Mouse (Mus musculus) R1 (cell line): ENCODE measurements at regions not wholly inside any gene's neighbourhood (a gene's known extent, or its start where the extent isn't known, plus 50 kb on each side); places are given as distances from the start of the nearest gene placed in this dataset.

ENCODE experiments used
- DNase-seq: peaks from one replicate; pipeline ENCODE4 v3.0.0-alpha.2; 2018; ENCODE audit warnings: low read depth, low spot score

DNA sequence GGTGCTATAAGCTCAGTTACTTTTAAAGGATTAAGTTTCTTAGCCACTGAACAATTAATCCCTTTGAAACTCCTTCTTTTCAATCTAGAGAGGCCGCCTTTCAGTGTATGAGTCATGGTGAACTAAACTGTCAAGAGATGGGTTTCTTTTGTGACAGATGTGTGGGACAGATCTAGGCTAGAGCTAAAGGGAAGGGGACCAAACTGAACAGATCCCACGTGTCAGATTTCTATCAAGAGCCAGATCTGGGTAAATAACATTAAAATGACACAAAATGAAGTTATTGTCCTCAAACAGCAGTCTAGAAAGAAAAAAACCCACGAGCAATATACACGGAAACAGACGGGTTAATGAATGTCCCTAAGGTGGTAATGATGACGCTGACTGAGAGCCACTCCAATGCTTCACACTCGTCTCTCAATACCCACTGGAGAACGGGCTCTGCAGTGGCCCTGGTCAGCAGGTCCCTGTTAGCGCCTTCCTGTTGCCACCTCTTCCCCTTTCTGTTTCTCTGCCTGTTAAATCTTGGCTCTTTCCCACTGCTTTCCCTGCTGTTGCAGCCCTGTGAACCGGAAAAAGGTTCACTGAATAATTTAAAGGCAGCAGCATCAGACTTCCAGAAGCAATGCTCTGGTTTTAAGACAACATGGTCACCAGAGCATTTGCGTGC, 52.7 kb upstream of the Rab3gap2 start:
- no peak for DNase-seq

DNA sequence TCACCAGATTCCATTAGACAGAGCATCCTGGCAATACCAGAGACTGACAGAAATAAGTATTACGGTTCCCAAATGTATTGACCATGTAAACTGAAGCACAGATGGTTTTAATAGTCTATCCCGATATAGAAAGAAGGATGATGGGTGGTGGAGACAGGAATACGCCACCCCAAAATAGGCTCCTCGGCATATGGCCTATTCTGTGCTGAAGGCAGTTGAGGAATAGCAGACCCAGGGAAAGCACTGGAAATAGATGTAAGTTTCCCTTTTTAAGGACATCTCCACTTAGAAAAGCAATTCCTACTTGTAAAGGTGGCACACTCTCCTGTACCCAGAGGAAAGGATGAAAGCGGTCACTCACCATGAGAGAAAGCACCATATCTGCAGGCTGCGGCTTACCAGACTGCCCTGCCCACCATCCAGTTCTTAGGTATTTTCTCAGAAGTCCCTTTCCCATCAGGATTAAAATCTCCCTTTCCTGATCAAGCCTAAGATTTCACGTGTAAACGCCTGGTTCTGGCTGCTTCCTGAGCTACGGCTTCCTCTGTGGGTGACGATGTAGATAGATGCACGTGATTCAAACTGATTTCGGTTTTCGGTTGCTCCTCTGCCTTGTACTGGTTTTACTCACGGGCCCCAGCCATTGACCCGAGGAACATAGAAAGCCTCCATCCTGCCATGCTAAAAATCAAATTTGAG, 53.3 kb upstream of the Rab3gap2 start:
- DNase-seq, result no peak

DNA sequence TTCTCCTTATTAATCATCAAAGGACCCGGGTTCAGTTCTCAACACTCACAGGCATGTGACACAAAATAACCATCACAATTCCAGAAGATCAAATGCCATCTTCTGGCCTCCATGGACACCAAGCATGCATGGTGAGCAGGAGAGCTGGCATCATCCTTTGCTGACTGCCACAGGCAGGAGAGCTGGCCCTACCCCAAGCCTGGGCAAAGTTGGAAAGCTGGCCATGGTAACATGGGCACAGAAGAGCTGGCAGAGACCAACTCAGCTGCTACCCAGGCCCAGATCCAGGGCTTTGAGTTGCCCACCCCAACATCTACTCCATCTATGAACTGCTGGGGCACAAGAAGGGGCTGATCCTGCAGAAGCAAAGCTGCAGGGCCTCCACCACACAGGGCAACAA, 59.1 kb upstream of the Rab3gap2 start:
- DNase-seq, result no peak

DNA sequence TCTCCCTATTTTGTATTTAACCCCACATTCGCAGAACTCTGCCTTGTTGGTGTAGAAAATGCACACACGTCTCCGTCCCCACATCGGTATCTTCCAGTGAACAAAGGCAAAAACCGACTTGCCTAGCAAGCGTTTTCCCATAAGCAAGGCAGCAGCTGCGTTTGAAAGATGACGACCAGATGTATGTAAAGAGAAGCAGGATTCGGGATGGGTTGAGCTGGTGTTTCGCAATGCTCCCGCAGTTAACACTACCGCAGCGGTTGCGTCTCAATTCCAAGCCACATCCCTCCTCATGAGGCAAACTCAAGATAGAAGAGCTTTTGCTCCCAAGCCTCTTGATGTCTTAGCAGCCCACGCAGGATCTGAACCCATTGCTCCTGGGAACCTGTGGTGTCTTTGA, 59.9 kb upstream of the Rab3gap2 start:
- no peak for DNase-seq

DNA sequence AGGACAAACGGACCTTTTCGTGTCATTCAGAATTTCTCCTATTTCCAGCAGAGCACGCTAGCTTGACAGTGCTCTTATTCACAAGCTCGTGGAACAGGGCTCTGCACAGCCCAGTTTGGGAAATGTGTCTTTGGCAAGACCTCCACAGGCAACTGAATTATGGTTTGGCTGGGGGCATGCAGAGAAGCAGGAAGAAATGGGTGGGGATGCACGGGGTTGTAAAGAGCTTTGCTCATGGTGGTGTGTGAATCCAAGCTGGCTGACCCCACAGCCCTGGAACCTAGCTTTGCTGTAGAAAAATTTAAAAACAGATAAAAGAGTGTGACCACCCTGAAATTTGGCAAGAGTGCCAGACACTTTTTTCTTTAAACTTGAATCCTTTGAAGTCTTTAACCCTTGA, 63.6 kb upstream of the Rab3gap2 start:
- no peak for DNase-seq

DNA sequence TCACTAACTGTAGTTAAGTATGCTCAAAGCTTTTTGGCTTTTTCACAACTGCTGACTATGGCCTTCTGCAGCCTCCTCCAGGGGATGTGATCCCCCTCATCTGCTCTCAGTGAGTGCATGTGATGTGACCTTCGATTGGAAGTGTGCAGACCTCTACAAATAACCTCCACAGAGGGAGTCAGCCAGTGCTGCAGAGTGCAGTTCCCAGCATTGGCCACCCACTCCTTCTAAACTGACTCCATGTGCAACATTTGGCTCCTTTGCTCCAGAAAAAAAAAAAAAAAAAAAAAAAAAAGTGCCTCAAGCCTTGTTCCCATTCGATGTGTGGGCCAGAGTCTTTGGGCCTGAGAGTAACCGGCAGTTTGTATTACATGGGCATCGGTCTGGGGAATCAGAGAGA, 75.7 kb upstream of the Rab3gap2 start:
- no peak for DNase-seq

DNA sequence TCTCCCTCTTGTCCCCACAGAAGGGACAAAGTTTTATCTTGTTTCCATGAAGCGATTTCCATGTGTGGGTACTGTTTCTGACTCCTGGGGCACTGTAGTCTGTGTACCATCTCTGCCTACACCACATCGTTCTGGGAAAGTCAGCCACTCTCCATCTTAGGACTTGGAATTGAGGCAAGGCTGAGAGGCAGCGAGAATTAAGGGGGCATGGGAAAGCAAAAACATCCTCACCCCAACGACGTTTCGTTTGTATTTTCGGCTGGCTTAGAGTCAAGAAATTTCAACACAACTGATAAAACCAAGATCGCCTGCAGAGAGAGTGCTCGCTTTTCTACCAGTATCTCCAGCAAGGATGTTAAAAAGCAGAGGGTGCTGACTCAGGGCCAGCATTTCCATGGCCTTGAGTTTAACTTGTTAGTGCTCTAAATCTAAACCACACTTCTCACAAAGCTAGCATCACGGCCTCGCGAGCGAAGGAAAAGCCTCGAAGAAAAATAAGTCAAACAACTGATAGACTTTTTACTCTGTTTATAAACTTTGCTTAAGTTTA, 78.1 kb upstream of the Rab3gap2 start:
- DNase-seq, result no peak

DNA sequence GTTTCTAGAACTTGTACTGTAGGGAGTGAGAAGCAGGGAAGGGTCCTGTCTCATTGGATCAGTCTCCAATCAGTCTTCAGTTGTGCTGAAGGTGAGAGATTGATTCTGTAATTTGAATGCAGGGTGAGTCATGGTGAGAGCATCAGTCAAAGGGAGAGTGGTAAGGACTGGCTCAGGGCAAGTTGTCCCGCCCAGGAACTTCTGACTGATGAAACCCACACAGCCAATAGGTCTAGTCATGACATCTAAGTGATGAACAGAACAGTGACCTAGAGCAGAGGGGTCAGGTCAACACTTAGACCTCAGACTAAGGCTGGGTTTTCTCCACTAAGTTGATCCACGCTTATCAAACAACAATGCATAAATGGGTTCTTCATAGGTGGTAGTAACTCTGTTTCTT, 82.4 kb upstream of the Rab3gap2 start:
- no peak for DNase-seq

DNA sequence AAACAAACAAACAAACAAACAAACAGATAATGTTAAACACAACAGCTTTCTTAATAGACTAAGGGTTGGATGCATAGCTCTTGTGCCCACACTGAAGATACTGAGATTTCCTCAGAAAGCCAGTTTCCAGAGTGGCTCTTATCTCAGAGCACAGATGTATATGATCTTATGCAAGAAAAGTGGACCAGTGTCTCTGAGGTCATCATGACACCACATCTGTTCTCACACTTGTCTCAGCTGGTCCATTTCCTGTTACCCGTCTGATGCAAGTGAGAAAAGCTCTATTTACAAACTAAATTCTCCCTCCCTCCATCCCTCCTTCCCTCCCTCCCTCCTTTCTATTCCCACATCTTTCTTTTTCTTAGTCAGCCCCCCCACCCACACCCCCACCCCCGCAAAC, 83.5 kb upstream of the Rab3gap2 start:
- DNase-seq, result no peak

DNA sequence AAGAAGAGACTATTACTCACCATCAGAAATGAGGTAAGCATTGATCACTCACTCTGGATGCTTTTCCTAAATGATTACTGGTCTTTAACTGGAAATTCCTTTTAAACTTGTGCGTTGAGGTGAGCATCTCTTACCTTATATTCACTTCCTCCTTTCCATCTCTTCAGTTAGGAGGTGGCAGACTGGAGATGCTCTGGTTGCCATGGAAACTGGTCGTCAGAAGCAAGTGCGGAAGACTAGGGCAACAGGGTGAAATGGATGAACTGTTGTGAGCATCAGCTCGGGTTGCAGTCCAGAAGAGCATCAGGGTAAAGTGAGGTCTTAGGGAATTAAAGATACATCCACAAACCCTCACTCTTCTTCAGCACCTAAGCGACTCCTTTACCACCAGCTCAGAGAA, 86.2 kb upstream of the Rab3gap2 start:
- DNase-seq, result peak; percentile 39

DNA sequence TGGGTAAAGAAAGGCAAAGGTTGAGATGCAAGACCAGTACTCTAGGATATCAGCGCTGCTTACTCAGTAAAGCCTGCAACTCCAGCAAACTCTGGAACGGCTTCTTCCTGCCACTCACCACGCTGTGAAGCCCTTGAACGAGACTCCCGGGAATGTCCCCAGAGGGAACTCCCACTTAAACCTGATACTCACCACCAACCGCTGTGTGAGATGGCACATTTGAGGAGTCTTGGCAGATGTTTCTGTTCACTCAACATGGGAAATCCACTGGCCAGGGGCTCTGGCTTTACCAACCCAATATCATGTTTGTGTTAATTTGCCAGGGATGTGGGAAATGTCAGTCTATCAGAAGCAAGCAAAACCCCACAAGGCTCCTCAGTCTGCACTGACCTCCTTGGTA, 90.2 kb upstream of the Rab3gap2 start:
- DNase-seq, result no peak

DNA sequence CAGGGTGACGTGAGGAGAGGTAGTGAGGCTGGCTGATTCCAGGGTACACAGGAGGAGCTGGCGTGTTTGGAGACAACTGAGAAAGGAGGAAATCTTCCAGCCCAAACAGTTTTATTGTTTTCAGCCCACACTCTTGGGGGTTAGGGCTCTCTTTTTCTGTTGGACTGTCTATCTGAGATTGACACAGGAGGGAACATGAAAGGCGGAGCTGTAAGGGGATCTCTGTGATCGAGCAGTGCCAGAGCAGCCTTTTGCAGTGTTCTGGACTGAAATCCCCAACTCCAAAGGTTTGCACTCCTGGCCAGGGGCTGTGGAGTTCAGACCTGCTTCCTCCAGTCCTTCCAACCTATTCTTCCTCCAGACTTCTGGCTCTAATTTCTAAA, 91.9 kb upstream of the Rab3gap2 start:
- no peak for DNase-seq

DNA sequence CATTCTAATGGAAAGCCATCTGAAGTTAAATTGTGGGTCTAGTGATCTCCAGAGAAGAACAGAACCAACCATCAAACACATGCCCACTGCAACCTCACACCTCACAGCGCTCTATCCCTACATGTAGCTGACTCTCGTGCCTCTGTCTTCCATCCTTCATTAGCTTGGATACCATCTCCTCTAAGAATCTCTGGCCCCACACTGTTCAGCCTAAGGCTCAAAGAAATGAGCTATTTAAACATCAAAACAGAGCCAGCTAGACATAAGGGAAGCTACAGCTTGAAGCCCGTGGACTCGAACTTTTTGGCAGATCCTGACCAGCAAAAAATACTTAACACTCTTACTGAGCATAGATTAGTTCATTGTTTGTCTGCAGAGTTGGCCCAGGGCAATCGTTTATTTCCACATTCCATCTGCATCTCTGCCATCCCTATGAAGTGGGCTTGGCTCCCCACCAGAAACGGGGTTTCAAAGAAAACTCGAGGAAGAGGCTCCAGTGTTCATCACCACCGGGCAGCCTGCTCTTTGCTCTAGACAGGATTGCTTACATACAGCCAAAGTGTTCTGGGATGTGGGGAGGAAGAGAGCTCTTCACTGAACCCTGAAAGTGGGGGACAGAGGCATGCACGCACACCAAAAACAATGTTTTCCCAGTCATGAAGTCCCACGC, 92.4 kb upstream of the Rab3gap2 start:
- no peak for DNase-seq

DNA sequence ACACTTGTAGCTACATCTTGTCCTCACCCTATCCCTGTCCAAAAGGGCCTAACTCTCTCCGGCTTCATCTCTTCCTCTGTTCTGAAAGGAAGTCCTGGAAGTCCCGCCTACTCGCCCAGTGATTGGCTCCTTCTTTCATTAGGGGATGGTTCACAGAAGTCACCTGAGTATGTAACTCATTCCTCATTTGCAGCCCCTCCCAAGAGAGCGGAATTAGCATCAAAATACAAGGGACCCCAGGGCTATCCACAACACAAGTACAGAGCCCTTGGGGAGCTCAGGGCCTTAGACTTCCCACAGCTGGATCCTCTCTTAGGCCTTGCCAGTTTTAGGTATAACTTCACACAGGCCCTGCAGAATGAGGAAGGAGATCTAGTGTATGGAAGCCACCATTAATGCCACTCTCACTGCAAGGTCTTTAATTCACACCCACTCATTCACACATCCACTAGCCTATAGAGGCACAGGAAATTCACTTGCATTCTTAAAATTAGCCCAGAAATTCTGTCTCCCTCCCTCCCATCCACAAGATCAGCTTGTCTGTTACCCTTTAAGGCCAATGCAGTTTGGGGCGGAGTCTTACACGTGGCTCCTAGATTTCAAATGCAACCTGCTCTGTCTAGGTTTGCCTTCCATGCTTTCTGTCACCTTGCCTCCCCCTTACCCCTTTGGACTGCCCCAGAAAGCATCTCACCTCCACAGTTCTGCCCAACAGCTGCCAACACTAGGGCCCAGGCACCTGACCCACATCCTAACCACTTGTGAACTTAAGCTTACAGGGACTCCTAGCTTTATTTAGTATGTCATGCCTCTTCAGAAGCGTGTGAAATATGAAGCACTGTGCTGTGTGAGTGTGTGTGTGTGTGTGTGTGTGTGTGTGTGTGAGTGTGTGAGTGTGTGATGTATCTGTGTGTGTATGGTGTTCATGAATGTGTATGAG, 98.7 kb upstream of the Rab3gap2 start:
- DNase-seq, result peak; percentile 97

DNA sequence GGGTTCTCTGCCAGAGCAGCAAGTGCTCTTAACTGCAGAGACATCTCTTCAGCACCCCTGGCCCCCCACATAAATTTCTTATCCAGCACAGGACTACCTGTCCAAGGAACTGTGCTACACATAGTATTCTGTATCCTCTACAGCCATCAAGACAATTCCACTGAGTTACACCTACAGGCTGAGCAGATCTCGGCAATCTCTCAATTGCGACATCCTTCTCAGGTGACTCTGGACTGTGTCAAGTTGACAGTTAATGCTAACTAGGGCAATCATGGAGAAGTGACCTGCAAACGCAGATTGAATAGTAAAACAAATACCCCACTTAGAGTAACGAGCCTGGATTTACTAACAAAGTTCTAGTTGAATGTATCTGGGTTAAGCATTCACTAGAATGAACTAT, 100.1 kb upstream of the Rab3gap2 start:
- no peak for DNase-seq

DNA sequence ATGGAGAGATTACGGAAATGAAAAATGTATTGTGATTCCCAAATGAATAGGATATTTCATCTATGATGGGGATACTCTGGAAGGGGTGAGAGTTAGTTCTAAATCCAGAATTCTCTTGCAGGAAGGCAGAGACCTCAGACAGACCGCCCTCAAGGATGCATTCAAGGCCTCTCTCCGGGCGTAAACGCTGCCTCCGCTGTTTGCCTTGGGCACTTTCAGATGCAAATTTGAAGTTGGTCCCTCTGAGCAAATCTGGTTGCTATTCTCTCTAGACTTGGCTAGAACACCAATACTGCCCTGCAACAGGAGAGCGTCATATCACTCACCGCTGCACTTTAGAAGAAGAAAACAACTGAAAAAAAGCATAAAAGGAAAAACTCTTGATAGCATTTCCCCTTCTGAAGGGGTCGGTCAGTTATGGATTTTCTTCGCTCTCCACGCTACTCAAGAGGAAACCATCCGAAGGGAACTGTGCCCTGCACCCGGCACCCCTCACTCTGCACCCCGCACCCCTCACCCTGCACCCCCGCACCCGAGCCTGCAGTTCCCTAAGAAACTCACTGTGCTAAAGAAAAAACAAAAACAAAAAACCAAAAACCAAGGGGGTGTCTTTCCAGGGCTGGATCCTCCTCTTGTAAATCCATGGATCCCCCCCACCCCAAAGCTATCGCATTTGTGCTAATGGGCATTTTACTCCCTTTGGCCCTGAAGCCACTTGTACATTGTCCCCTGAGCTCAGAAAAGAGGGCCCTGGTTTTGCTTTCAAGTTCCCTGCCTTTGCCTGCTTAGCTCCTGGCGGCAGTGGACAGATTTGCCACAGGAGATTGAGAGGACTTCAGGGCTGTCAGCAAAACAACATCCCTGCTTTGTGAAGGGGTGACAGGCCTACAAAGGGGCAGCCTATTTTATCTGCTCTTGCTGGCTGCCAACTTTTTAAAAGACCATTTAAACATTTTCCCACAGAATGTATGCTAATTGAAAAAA, 99.9 kb upstream of the Mark1 start:
- peak; percentile 72 for DNase-seq

DNA sequence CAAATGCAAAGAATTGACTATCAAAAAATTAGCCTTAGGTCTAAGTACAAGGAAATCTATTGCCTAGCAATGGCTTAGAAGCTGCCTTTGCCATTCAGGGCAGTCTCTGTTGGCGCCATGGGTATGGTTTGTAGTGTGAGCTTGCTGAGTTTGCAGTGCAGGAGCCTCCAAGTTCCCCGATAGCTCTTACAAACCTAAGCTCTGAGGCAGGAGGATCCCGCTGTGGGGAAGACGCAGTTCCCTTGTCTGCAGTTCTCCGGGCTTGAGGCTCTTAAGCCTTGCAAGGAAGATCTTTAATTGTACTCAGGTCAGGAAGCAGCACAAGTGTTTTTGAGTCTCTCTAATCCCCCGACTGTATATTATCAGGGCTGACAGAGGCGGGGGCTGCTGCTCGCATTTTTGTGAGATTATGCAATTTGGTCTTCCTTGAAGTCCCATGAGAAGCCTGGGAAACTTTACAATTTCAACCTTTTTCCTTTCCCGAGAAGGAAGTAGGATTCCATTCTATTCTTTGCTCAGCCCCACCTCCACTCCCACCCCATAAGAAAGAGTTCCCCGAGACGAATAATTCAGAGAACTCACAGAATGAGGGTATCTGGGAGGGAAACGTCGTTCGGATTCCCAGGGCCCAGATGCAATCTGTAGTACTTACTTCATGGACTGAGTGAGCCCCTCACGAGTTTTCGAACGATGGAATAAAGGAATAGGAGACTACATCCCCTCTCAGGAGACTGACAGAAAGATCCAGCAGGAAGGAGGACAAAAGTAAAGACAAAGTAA, 99.0 kb upstream of the Mark1 start:
- DNase-seq, result peak; percentile 52

DNA sequence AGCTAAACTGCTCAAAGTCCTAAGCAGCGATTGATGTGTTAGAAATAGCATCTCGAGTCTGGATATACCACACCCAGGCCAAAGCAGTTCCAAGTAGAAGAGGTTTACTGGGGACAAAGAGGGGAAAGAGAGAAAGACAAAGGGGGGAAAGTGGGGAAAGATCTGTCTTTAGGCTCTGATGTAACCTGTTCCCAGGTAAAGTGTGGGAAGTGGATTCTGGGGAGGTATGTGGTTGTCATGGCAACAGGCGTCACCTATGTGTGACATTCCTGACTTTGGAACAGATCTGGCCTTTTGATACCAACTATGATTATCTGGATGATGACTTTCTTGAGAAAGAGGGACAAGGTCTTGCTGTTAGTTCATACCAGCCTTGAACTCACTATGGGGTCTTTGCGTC, 97.4 kb upstream of the Mark1 start:
- DNase-seq, result peak; percentile 28

DNA sequence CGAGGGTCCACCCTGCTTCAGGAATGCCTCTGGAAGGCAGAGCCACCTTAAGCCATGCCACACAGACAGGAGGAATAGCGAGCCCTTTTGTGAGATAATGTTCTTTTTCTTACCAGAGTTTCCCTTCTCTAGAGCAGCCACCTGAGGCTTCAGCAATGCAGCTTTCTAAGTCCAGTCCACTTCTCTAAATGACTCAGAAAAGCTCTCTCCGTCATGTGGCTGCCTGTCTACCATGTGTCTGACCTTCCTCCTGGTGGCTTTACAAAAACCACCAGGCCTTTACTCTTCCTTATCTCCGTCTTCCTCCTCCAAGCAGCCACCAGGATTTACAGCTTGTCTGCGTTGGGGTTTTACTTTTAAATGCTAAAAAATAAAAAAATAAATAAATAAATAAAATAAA, 93.4 kb upstream of the Mark1 start:
- no peak for DNase-seq
